Mouse (Mus musculus): ENCODE data around the gene Ms4a10. TPM values are rescaled to one million over a fixed set of nuclear protein-coding genes. Genes with fewer than 3 reads are reported as not detected.

Gene Ms4a10
- polyA plus RNA-seq (2017; shearing (Covaris generic)): not detected

DNA sequence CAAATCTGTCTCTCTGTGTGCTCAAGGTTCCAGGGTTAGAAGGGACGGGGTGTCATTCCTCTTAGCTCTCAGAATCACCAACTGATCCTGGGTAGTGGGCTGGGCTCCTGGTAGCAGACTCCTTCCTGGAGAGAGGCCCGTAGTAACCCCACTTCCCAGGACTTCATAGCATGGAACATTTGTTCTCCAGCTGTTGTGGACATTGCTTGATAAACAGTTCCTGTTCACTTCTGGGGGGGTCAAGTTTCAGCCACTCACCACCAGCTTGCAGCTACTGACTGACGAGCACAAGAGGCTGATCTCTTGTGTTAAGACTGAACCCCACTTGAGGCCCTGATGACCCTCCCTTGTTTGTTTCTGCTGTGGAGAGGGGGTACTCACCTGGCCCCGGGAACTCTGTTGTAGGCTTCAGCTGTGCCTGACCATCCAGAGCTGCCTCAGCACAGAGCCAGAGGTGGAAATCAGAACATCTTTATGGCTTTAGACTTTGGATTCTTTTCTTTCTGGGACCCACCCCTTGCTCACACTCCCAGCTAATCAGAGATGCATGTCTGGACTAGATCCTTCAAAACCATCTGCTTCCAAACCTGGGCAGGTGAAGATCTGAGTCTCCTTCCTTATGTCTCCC is at the start of gene Ms4a10:
Ms4a10 (minus strand) TSS at position 433 of the 628 bp plus-strand sequence.
- no peak for ATAC-seq

GRCm38 (mm10) chr19:11022382-11022781 is 47.9 kb upstream of the Ms4a10 start:
- ATAC-seq: no peak

- ATAC-seq: no peak
Measured at GRCm38 (mm10) chr19:11017891-11018290, 43.4 kb upstream of the Ms4a10 start, which contains the start of gene Ms4a18. Gene Ms4a18 (minus strand): TSS chr19:11018031.

GRCm38 (mm10) chr19:11017251-11017650 is 42.8 kb upstream of the Ms4a10 start:
- no peak for ATAC-seq

GRCm38 (mm10) chr19:11015998-11016397 is 41.5 kb upstream of the Ms4a10 start:
- no peak for ATAC-seq

DNA sequence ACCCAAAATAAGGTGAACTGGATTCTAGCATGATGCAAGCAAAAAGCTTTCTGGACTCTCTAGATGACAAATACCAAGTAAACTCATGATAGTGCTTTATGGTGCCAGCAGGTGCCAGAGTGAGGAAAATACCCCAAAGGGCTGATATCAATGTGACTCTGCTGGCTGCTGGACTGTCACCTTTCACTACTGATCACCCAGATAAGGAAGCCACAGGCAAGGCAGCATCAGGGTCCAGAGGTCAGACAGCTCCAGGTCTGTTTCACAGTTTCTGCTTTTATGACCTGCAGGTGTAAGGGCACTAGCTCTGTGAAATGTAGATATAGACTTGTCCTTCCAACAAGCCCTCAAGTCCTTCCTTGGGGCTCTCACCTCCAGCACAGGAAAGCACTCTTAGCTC is 41.0 kb upstream of the Ms4a10 start:
- no peak for ATAC-seq

GRCm38 (mm10) chr19:10993150-10993549 is 18.7 kb upstream of the Ms4a10 start, which contains the start of gene Ms4a15:
Gene Ms4a15 (minus strand): TSS chr19:10993250.
- no peak for ATAC-seq

- ATAC-seq: no peak
Measured at GRCm38 (mm10) chr19:10991911-10992310, 17.4 kb upstream of the Ms4a10 start.

- ATAC-seq: no peak
Measured at GRCm38 (mm10) chr19:10990751-10991150, 16.3 kb upstream of the Ms4a10 start.

GRCm38 (mm10) chr19:10988563-10988962 is 14.1 kb upstream of the Ms4a10 start:
- ATAC-seq: no peak

GRCm38 (mm10) chr19:10985889-10986288 is 11.4 kb upstream of the Ms4a10 start:
- no peak for ATAC-seq

GRCm38 (mm10) chr19:10984551-10984950 is 10.1 kb upstream of the Ms4a10 start:
- no peak for ATAC-seq

- ATAC-seq: no peak
Measured at GRCm38 (mm10) chr19:10983146-10983545, 8.7 kb upstream of the Ms4a10 start.

- ATAC-seq: no peak
Measured at GRCm38 (mm10) chr19:10980210-10980609, 5.7 kb upstream of the Ms4a10 start.

DNA sequence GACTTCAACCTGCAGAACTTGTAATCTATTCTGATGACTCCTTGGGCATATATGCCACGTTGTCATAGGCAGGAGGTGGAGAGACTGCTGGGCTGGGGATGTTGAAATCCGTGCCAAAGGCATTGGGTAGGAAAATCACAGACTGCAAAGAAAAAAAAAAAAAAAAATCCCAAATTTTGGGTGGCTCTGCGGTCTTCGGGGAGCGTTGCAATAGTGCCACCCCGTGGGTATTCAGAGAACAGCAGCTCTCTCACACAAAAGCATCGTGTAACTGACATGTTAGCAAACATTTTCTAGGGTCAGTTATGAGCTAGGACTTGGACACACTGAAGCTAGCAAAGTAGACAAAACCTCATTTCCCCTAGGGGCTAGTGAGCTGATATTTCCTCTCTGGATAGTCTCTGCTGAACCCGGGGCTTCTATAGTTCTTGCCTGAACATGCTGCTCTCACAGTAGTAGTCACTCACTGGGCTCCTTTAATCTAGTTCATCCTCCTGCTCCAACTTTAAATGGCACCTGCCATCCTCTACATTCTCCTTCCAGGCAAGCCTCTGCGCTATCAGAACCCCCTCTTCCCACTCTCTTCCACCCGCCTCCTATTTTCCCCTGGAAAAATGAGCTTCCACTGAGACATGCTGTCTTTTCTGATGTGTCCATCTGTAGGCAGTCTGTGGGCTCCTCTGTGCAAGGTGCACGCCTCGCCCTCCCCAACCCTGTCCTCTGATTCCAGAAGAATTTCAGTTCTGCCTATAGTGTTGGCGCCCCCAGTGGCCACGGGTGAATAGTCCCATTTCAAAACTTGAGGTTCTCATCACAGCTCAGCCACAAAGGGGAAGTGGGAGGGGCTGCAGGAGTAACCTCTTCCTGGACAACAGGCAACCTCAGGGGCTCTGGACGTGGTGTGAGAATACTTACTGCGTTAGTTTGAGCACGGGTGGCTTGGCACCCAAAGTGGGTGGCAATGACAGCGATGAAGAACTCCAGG is 5.0 kb upstream of the Ms4a10 start:
- ATAC-seq: peak; percentile 91

GRCm38 (mm10) chr19:10976318-10976717 is 1.8 kb upstream of the Ms4a10 start:
- ATAC-seq: no peak

DNA sequence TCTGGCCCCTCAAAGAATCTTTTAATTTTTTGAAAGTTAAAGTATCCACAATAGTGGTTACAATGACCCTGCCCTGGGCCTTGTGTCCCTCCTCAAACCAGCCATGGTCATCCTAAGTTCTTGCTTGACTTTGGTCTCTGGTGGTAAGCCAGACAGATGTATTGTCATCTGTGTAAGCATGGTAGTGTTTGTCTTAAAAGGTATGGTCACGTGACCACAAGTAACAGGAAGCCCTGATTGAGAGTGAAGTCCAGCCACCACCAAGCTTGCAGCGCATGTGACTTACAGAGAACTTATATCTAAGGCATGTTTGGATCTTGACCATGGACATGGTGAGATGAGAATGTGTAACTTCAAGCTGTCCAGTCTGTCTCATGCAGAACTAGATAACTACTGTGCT is 717 bp upstream of the Ms4a10 start:
- no peak for ATAC-seq

- ATAC-seq: no peak
Measured at GRCm38 (mm10) chr19:10973187-10973586, 1.3 kb downstream of the Ms4a10 start.

DNA sequence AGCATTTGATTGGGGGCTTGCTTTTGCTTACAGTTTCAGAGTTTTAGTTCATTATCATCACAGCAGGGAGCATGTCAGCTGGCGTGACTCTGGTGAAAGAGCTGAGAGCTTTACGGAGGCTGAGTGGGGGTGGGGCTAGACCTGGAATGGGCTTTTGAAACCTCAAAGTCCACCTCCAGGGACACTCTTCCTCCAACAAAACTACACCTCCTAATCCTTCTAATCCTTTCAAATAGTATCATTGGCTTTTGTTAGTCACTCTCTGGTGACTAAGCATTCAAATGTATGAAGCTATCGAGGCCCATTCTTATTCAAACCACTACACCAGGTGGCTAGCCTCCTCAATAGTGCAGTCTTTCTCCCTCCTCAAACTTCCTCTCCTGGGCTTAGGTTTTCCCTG is 1.8 kb downstream of the Ms4a10 start:
- no peak for ATAC-seq

GRCm38 (mm10) chr19:10970457-10970856 is 4.0 kb downstream of the Ms4a10 start:
- ATAC-seq: no peak

- no peak for ATAC-seq
Measured at GRCm38 (mm10) chr19:10968578-10968977, 5.9 kb downstream of the Ms4a10 start.

DNA sequence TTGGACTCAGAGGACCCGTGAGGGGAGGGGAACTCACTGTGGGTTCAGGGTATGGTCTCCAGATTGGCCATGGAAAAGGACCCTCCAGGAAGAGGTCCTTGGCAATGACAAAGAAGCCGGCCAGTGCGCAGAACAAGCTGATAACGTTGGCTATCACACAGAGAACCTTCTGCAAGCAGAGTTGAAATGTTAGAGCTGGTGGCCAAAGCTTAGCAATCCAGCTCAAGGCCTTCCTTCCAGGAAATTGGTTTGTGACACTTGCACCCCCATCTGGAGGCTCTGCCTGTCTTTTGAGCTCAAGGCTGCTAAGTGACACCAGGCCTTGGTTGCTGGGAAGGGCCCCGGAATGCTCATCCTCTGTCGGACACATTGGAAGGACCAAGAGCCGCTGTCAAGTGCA is 8.7 kb downstream of the Ms4a10 start:
- no peak for ATAC-seq

DNA sequence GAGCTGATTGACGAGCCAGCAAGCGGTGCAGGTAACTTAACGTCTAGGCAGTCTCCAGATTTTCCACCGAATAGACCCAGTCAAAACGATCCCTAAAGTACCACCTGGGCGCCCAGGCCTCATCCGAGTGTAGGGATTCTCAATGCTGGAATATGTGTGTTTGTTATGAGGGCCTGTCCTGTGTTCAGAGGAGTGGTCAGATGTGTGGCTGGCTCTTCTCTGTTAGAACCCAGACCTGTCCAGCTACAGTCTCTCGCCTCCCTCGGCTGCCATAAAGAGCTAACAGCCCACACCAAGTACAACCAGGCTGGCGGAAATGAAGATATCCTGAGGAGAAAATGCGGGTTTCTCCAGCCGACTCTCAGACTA is 14.5 kb downstream of the Ms4a10 start:
- ATAC-seq: no peak

Data from inflammation-experienced regulatory T-cells, adult 6 months (primary cell).